Mouse (Mus musculus) liver, embryonic 11.5 days (tissue): ENCODE results near the gene Wdr74. TPM values are rescaled to one million over a fixed set of nuclear protein-coding genes. Genes with fewer than 3 reads are reported as not detected.
A peak's percentile ranks its signal among the peaks of the same experiment; 100 is the strongest.
"Not testable (repeated sequence)": the region's sequence is repeated elsewhere in the genome, so short reads cannot be mapped to it uniquely, and the experiment has no call there.

Experiments
- ATAC-seq: fragments of 200-750 bp; cut with Nextera tagmentation; replicated peaks from 2 replicates; pipeline ENCODE4 v1.8.0; 2017; ENCODE audit warnings: moderate number of reproducible peaks, mild to moderate bottlenecking, moderate TSS enrichment, moderate library complexity; ENCODE audit not compliant: low FRiP score
- DNase-seq: peaks from one replicate; pipeline ENCODE4 v3.0.0-alpha.2; 2017; ENCODE audit warnings: low spot score
- H3K27ac ChIP-seq: fragments of 300-500 bp; sonication (generic); 2 replicates; pipeline ENCODE4 v1.5.1; 2014; ENCODE audit warnings: mild to moderate bottlenecking, low read depth, low read length, control low read depth
- H3K27me3 ChIP-seq: fragments of 300-500 bp; sonication (generic); replicated peaks from 2 replicates; pipeline ENCODE4 v1.6.1; 2014; ENCODE audit warnings: low read length, mixed read lengths; ENCODE audit not compliant: control insufficient read depth, insufficient read depth
- H3K36me3 ChIP-seq: fragments of 300-500 bp; sonication (generic); 2 replicates; pipeline ENCODE4 v1.6.1; 2014; ENCODE audit warnings: mild to moderate bottlenecking, low read length, moderate library complexity, mixed read lengths; ENCODE audit not compliant: control insufficient read depth, insufficient read depth
- H3K4me1 ChIP-seq: fragments of 300-500 bp; sonication (generic); replicated peaks from 2 replicates; pipeline ENCODE4 v1.6.1; 2014; ENCODE audit warnings: low read length, mixed read lengths; ENCODE audit not compliant: control insufficient read depth, insufficient read depth
- H3K4me2 ChIP-seq: fragments of 300-500 bp; sonication (generic); 2 replicates; pipeline ENCODE4 v1.6.1; 2014; ENCODE audit warnings: mild to moderate bottlenecking, control low read depth, moderate library complexity
- H3K4me3 ChIP-seq: fragments of 300-500 bp; sonication (generic); 2 replicates; pipeline ENCODE4 v1.5.1; 2014; ENCODE audit warnings: low read depth, low read length, control low read depth
- H3K9ac ChIP-seq: fragments of 300-500 bp; sonication (generic); 2 replicates; pipeline ENCODE4 v1.6.1; 2014; ENCODE audit warnings: low read depth, low read length, control low read depth
- H3K9me3 ChIP-seq: fragments of 300-500 bp; sonication (generic); 2 replicates; pipeline ENCODE4 v1.6.1; 2016; ENCODE audit warnings: low read length, inconsistent platforms, mixed read lengths; ENCODE audit not compliant: control insufficient read depth
- WGBS: fragments of 180-500 bp; shearing (Covaris S2); extraction: QIAGEN DNeasy Blood & Tissue Kit; methylation state at CpG from one replicate; pipeline ENCODE4 v1.1.7; 2014; 5-methylcytosine and 5-hydroxymethylcytosine counted together
- polyA plus RNA-seq: library from polyadenylated mRNA; unstranded; fragments of >200 nt; fragmentation: Nextera tagmentation; extraction: Ambion mirVana; gene quantifications from 2 replicates; pipeline ENCODE4 v1.2.1, GENCODE M21; 2014

Wdr74 gene
- polyA plus RNA-seq, 1 experiment from 2014 or later: 143 TPM

GRCm38 (mm10) chr19:8728335-8729099 lies 7.1 kb upstream of the Wdr74 start:
- peaks cover 22% of the 10 kb centered on the region for H3K36me3 ChIP-seq
- not testable (repeated sequence) for ATAC-seq, H3K9me3 ChIP-seq, DNase-seq, H3K4me3 ChIP-seq, H3K27ac ChIP-seq, H3K4me2 ChIP-seq, H3K9ac ChIP-seq, H3K27me3 ChIP-seq, H3K4me1 ChIP-seq
- WGBS: 50% methylated on average over 3 of the region's 3 CpGs

DNA sequence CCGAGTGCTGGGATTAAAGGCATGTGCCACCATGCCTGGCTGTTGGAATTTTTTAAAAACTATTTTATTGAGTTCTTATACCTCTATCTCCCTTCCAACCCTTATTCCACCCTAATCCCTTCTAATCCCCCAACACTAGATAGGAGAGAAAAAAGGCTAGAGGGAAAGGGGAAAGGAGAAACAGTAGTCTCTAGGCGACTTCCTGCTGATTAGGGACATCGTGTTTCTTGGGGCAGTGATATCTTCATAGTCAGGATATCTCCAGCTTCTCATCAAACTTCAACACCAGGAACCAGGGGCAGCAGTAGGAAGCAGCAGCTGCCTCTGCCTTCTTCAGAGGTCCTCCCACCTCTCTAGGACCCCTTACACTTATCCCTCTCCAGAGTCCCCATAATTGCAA lies 1.3 kb upstream of the Wdr74 start:
- DNase-seq (no peak), ATAC-seq (no peak)
- Histone ChIP-seq H3K27ac (no peak overlapping the region), H3K9ac (no peak overlapping the region), H3K4me3 (no peak overlapping the region), H3K36me3 (peaks cover 14% of the 10 kb centered on the region), H3K9me3 (peaks cover 2% of the 10 kb centered on the region; the same call in 1 of the 2 replicates), H3K4me1 (peaks cover 11% of the 10 kb centered on the region; the same call in 1 of the 2 replicates), H3K27me3 (no peaks in the 10 kb centered on the region), H3K4me2 (no peak overlapping the region)
- 42% methylated on average over 3 of the region's 3 CpGs for WGBS

DNA sequence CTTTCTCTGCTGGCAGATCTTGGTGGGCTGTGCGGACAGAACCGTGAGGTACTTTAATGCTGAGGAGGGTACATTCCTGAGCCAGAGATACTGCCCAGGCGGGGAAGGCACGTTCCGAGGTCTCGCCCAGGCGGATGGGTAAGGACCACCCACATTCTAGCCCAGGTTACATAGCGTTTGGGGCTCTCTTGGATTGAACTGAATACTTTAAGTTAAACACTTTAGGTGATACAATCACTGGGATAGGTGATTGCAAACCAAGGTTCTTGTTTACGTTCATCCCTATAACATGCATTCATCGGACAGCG lies 487 bp downstream of the Wdr74 start:
- H3K27ac ChIP-seq: peak overlapping the region; percentile 34; the same call in 1 of the 2 replicates
- peak overlapping the region; percentile 81 for H3K9ac ChIP-seq
- H3K4me3 ChIP-seq: peak overlapping the region; percentile 79
- H3K27me3 ChIP-seq: no peaks in the 10 kb centered on the region
- peak overlapping the region; percentile 68 for H3K4me2 ChIP-seq
- peaks cover 26% of the 10 kb centered on the region for H3K36me3 ChIP-seq
- DNase-seq: no peak
- peaks cover 15% of the 10 kb centered on the region for H3K4me1 ChIP-seq
- peak; percentile 64 for ATAC-seq
- WGBS: 2% methylated on average over 11 of the region's 11 CpGs
- H3K9me3 ChIP-seq: peaks cover 2% of the 10 kb centered on the region; the same call in 1 of the 2 replicates

GRCm38 (mm10) chr19:8738911-8739310 lies 3.3 kb downstream of the Wdr74 start:
- H3K4me1 ChIP-seq: peaks cover 23% of the 10 kb centered on the region
- H3K27ac ChIP-seq: no peak overlapping the region
- no peak overlapping the region for H3K4me3 ChIP-seq
- WGBS: 92% methylated on average over 7 of the region's 7 CpGs
- H3K9me3 ChIP-seq: no peaks in the 10 kb centered on the region
- no peak for DNase-seq
- ATAC-seq: no peak
- no peaks in the 10 kb centered on the region for H3K27me3 ChIP-seq
- no peak overlapping the region for H3K4me2 ChIP-seq
- peaks cover 32% of the 10 kb centered on the region for H3K36me3 ChIP-seq
- H3K9ac ChIP-seq: no peak overlapping the region

DNA sequence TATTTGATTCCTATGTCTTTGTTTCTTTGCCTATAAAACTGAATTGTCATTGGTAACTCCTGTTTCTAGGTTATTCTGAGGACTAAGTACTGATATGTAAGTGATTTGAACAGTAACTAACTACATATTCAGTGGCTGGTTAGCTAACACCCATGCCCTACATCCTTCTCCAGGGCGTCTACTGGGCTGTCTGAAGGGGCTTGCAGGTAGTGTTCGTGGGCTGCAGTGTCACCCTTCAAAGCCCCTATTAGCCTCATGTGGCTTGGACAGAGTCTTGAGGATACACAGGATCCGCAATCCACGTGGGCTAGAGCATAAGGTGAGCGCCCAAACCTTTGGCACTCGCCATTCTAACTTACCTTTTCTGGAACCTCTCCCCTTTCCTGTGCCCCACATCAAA lies 4.0 kb downstream of the Wdr74 start:
- peaks cover 23% of the 10 kb centered on the region for H3K4me1 ChIP-seq
- H3K27ac ChIP-seq: no peak overlapping the region

DNA sequence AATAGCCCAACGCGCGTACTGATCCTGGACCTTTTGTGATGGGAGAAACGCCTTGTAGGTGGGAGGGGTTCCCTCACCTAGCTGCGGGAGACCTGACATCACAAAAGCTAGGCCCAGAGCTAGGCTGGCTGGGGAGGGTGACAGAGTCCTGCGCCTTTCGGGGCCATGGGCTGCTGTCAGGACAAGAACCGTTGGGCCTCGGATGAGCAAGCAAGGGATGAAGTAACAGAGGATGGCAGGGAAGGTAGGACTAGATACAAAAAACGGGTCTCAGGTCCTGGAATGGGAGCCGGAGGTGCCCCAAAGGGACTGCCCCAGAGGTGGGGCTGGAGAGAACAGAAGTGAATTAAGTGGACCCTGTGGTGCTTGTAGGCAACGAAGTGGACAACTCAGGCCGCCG lies 5.0 kb downstream of the Wdr74 start, which contains the start of gene 1700092M07Rik:
1700092M07Rik (plus strand) TSS at position 116 of the 400 bp plus-strand sequence.
- peaks cover 19% of the 10 kb centered on the region for H3K4me1 ChIP-seq
- no peak; the same call in 1 of the 2 replicates for ATAC-seq
- H3K27ac ChIP-seq: peak within 1 kb of the TSS; percentile 85
- H3K27me3 ChIP-seq: no peaks in the 10 kb centered on the region
- 67% methylated on average over 14 of the region's 14 CpGs for WGBS
- H3K4me3 ChIP-seq: peak within 1 kb of the TSS; percentile 94
- H3K36me3 ChIP-seq: peaks cover 40% of the 10 kb centered on the region
- no peak for DNase-seq
- peak within 1 kb of the TSS; percentile 95 for H3K9ac ChIP-seq
- no peaks in the 10 kb centered on the region for H3K9me3 ChIP-seq
- H3K4me2 ChIP-seq: peak within 1 kb of the TSS; percentile 45

More for the DNA sequence above, 4.0 kb downstream of the Wdr74 start:
- 84% methylated on average over 6 of the region's 6 CpGs for WGBS
- ATAC-seq (no peak), DNase-seq (no peak)
- no peaks in the 10 kb centered on the region for H3K9me3 ChIP-seq
- H3K4me3 ChIP-seq: no peak overlapping the region
- peaks cover 33% of the 10 kb centered on the region for H3K36me3 ChIP-seq
- no peak overlapping the region for H3K9ac ChIP-seq
- no peaks in the 10 kb centered on the region for H3K27me3 ChIP-seq
- H3K4me2 ChIP-seq: no peak overlapping the region

GRCm38 (mm10) chr19:8741243-8741869 lies 5.7 kb downstream of the Wdr74 start, which contains the start of gene Stx5a:
Gene Stx5a, plus strand, starts transcription at chr19:8741413.
- Histone ChIP-seq H3K9ac (peak within 1 kb of the TSS; percentile 95), H3K4me2 (peak within 1 kb of the TSS; percentile 89), H3K4me1 (peaks cover 19% of the 10 kb centered on the region), H3K27me3 (no peaks in the 10 kb centered on the region), H3K9me3 (no peaks in the 10 kb centered on the region), H3K27ac (peak within 1 kb of the TSS; percentile 85), H3K36me3 (peaks cover 43% of the 10 kb centered on the region), H3K4me3 (peak within 1 kb of the TSS; percentile 94)
- DNase-seq (peak; percentile 93), ATAC-seq (peak; percentile 97)
- under 1% methylated on average over 36 of the region's 36 CpGs for WGBS

GRCm38 (mm10) chr19:8742176-8742575 lies 6.5 kb downstream of the Wdr74 start:
- H3K36me3 ChIP-seq: peaks cover 42% of the 10 kb centered on the region
- H3K9me3 ChIP-seq: no peaks in the 10 kb centered on the region
- peak overlapping the region; percentile 85 for H3K27ac ChIP-seq
- peak overlapping the region; percentile 95 for H3K9ac ChIP-seq
- ATAC-seq: no peak
- WGBS: 13% methylated on average over 14 of the region's 14 CpGs
- DNase-seq: no peak
- peak overlapping the region; percentile 94 for H3K4me3 ChIP-seq
- H3K4me1 ChIP-seq: peaks cover 14% of the 10 kb centered on the region
- no peaks in the 10 kb centered on the region for H3K27me3 ChIP-seq
- peak overlapping the region; percentile 89 for H3K4me2 ChIP-seq
